Mouse (Mus musculus) hematopoietic stem cell, adult 5-6 weeks (primary cell): Measurements from ENCODE around the gene Cerk. TPM values are rescaled to one million over a fixed set of nuclear protein-coding genes. Genes with fewer than 3 reads are reported as not detected.
"Not testable (repeated sequence)": the region's sequence is repeated elsewhere in the genome, so short reads cannot be mapped to it uniquely, and the experiment has no call there.

Experiments
- ATAC-seq, 2 experiments: fragments of 125-278 bp in 1 of 2; replicated peaks in 1 of 2; 2 replicates each; pipeline ENCODE4 v1.8.0; 2016 to 2017; ENCODE audit warnings: inconsistent platforms in 2 of 2, mild to moderate bottlenecking in 2 of 2, moderate number of reproducible peaks in 2 of 2, low read depth in 1 of 2, moderate TSS enrichment in 1 of 2; ENCODE audit not compliant: low FRiP score in 2 of 2, poor library complexity in 2 of 2, severe bottlenecking in 2 of 2, insufficient read depth in 1 of 2, low TSS enrichment in 1 of 2
- total RNA-seq: library from RNA; stranded (forward); fragments of 172-1452, 232-1000 nt; gene quantifications from 2 replicates; pipeline ENCODE4 v1.2.3, GENCODE M21; 2017

Gene Cerk
- total RNA-seq, 1 experiment from 2014 or later: 20.3 TPM

- ATAC-seq: no peak
Observed at GRCm38 (mm10) chr15:86188746-86189470, 3.0 kb upstream of the Cerk start.

GRCm38 (mm10) chr15:86188186-86188585 is 2.2 kb upstream of the Cerk start:
- ATAC-seq: no peak

- ATAC-seq: no peak
Observed at GRCm38 (mm10) chr15:86186686-86187085, 745 bp upstream of the Cerk start.

GRCm38 (mm10) chr15:86184851-86185688 is 871 bp downstream of the Cerk start:
- no peak for ATAC-seq

- ATAC-seq: no peak
Observed at GRCm38 (mm10) chr15:86184071-86184470, 1.9 kb downstream of the Cerk start.

GRCm38 (mm10) chr15:86183484-86183883 is 2.5 kb downstream of the Cerk start:
- ATAC-seq: no peak

- ATAC-seq: peak; percentile 65 to 75
Observed at GRCm38 (mm10) chr15:86182646-86183045, 3.3 kb downstream of the Cerk start.

- ATAC-seq: peak; percentile 19 to 27; a peak in 3 of 4 replicates
Observed at GRCm38 (mm10) chr15:86181941-86182439, 4.0 kb downstream of the Cerk start.

GRCm38 (mm10) chr15:86181321-86181720 is 4.6 kb downstream of the Cerk start:
- ATAC-seq: not testable (repeated sequence)

- 0 out of 4 replicates have a peak, but pooled peaks of 1 of the 2 experiments have one; percentile 17 for ATAC-seq
Observed at GRCm38 (mm10) chr15:86180427-86180826, 5.5 kb downstream of the Cerk start.

- no peak for ATAC-seq
Observed at GRCm38 (mm10) chr15:86178594-86178993, 7.3 kb downstream of the Cerk start.

GRCm38 (mm10) chr15:86177703-86178251 is 8.2 kb downstream of the Cerk start:
- ATAC-seq: not testable (repeated sequence)

- ATAC-seq: no peak
Observed at GRCm38 (mm10) chr15:86176771-86177702, 8.9 kb downstream of the Cerk start.

- no peak for ATAC-seq
Observed at GRCm38 (mm10) chr15:86176166-86176565, 9.8 kb downstream of the Cerk start.

- no peak for ATAC-seq
Observed at GRCm38 (mm10) chr15:86175253-86176050, 10.5 kb downstream of the Cerk start.
